In the genomic region with DNA sequence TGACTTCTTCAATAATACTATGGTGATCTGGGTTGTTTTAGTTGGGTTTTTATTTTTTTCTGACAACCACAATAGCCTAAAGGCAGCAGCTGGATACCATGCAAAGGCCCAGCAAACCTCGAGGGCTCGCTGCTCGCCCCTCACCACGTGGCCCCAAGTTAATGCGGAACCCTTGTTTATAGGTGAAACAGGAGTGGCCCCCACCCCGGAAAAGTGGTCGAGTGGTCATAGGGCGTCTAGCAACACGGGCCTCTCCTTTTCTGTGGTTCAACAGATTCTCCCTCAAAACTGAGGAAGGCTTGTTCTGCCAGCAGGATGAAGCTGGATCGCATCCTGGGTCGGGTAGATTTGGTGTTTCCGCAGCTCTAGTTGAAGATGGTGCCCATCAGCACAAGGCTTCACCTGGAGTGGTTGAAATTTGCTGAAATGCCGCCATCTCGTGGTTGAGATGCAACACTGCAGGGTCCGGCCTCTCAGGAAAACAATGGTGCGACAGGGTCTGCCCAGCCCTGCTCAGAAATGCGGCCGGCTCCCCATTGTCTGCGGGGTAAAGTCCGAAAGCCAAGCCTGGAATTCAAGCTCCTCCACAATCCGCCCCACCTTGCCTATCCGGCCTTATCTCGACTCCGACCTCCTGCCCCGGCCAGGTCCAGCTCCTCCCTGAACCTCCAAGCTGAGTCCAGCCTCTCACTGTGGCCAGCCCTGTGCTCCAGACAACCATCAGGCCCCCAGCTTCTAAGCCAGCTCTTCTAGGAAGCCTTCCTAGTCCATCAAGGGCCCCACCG, we compare ENCODE assay signal across 8 mouse cellular contexts. TPM values are rescaled to one million over a fixed set of nuclear protein-coding genes. Genes with fewer than 3 reads are reported as not detected.
DNase-seq lines count a peak whose midpoint lies in the region; ATAC-seq lines count a peak whose summit lies in the region.

No protein-coding gene starts in this region.

- H3K36me3 ChIP-seq in embryonic facial prominence, embryonic 13.5 days = no peaks in the 10 kb centered on the region
- H3K36me3 ChIP-seq in limb, embryonic 13.5 days = no peaks in the 10 kb centered on the region
- H3K36me3 ChIP-seq in midbrain, embryonic 16.5 days (ENCODE audit: control insufficient read depth, insufficient read depth, low read length) = no peaks in the 10 kb centered on the region

- peak; percentile 93 for DNase-seq in 3T3-L1 (ENCODE audit: low read depth, low spot score)
- peak; percentile 49 to 73 for DNase-seq in adrenal gland, postnatal 4 days (ENCODE audit: low spot score in 2 of 2)
- DNase-seq in heart, adult 9 months (ENCODE audit: low spot score in 2 of 2) = peak; percentile 74 to 83
- DNase-seq in kidney, adult 9 months = peak; percentile 84
- DNase-seq in spleen, postnatal 10 days (ENCODE audit: low spot score in 2 of 2) = peak; percentile 64 to 73

- H3K9me3 ChIP-seq in embryonic facial prominence, embryonic 13.5 days = no peaks in the 10 kb centered on the region
- H3K9me3 ChIP-seq in limb, embryonic 13.5 days = no peaks in the 10 kb centered on the region
- no peaks in the 10 kb centered on the region for H3K9me3 ChIP-seq in midbrain, embryonic 16.5 days (replicated peaks; ENCODE audit: control insufficient read depth, low read length, poor library complexity, severe bottlenecking)

- no peaks in the 10 kb centered on the region for H3K27me3 ChIP-seq in embryonic facial prominence, embryonic 13.5 days
- no peaks in the 10 kb centered on the region for H3K27me3 ChIP-seq in limb, embryonic 13.5 days
- no peaks in the 10 kb centered on the region for H3K27me3 ChIP-seq in midbrain, embryonic 16.5 days (ENCODE audit: control insufficient read depth, insufficient read depth, low read depth, low read length)

- ATAC-seq in embryonic facial prominence, embryonic 13.5 days (ENCODE audit: insufficient number of reproducible peaks, insufficient read depth, low FRiP score, low TSS enrichment, low read depth) = peak; percentile 80
- ATAC-seq in limb, embryonic 13.5 days (ENCODE audit: low FRiP score, low read depth) = peak; percentile 79
- peak; percentile 84 for ATAC-seq in midbrain, embryonic 16.5 days

- peak overlapping the region; percentile 60 for H3K4me2 ChIP-seq in embryonic facial prominence, embryonic 13.5 days
- peak overlapping the region; percentile 65 for H3K4me2 ChIP-seq in limb, embryonic 13.5 days (replicated peaks)
- H3K4me2 ChIP-seq in midbrain, embryonic 16.5 days (ENCODE audit: low read length) = peak overlapping the region; percentile 70

- H3K9ac ChIP-seq in embryonic facial prominence, embryonic 13.5 days = peak overlapping the region; percentile 70
- peak overlapping the region; percentile 63 for H3K9ac ChIP-seq in limb, embryonic 13.5 days
- H3K9ac ChIP-seq in midbrain, embryonic 16.5 days (ENCODE audit: low read depth, low read length) = peak overlapping the region; percentile 73

- H3K27ac ChIP-seq in embryonic facial prominence, embryonic 13.5 days = no peak overlapping the region
- no peak overlapping the region for H3K27ac ChIP-seq in limb, embryonic 13.5 days
- no peak overlapping the region for H3K27ac ChIP-seq in midbrain, embryonic 16.5 days (ENCODE audit: low read length)

- WGBS in embryonic facial prominence, embryonic 13.5 days = 17% methylated on average over 26 of the region's 26 CpGs
- 20% methylated on average over 26 of the region's 26 CpGs for WGBS in limb, embryonic 13.5 days
- WGBS in midbrain, embryonic 16.5 days = 22% methylated on average over 26 of the region's 26 CpGs

- H3K4me1 ChIP-seq in embryonic facial prominence, embryonic 13.5 days = peaks cover 8% of the 10 kb centered on the region
- peaks cover 7% of the 10 kb centered on the region for H3K4me1 ChIP-seq in limb, embryonic 13.5 days
- H3K4me1 ChIP-seq in midbrain, embryonic 16.5 days (ENCODE audit: control insufficient read depth, insufficient read depth, low read length) = peaks cover 3% of the 10 kb centered on the region

- H3K4me3 ChIP-seq in embryonic facial prominence, embryonic 13.5 days = peak overlapping the region; percentile 29
- H3K4me3 ChIP-seq in limb, embryonic 13.5 days = peak overlapping the region; percentile 38
- H3K4me3 ChIP-seq in midbrain, embryonic 16.5 days (ENCODE audit: low read depth, low read length) = peak overlapping the region; percentile 34

RNA-seq across cellular contexts. Expression of gene Tsen2, which starts 5.6 kb away (rescaled TPM):
- 10 to 100 TPM; 18.4 to 20.7 TPM for total RNA-seq in adrenal gland, postnatal 4 days (2021)
- polyA plus RNA-seq in embryonic facial prominence, embryonic 13.5 days (2015; fragmentation: Nextera tagmentation; extraction: Ambion mirVana) = 35.0 and 35.4 TPM in 2 replicates
- 30.4 and 31.0 TPM in 2 replicates for polyA plus RNA-seq in limb, embryonic 13.5 days (2015; fragmentation: Nextera tagmentation; extraction: Ambion mirVana)
- polyA plus RNA-seq in midbrain, embryonic 16.5 days (2015; fragmentation: Nextera tagmentation; extraction: Ambion mirVana) = 34.2 and 36.5 TPM in 2 replicates

RNA-seq across cellular contexts. Expression of gene Mkrn2os, which starts 53.5 kb away (rescaled TPM):
- total RNA-seq in adrenal gland, postnatal 4 days (2021) = 1 to 10 TPM in 1 of 2 experiments, under 1 TPM in 1; 0.45 to 1.2 TPM
- polyA plus RNA-seq in embryonic facial prominence, embryonic 13.5 days (2015; fragmentation: Nextera tagmentation; extraction: Ambion mirVana) = 0.18 and 1.3 TPM in 2 replicates
- 0.13 and 0.26 TPM in 2 replicates for polyA plus RNA-seq in limb, embryonic 13.5 days (2015; fragmentation: Nextera tagmentation; extraction: Ambion mirVana)
- polyA plus RNA-seq in midbrain, embryonic 16.5 days (2015; fragmentation: Nextera tagmentation; extraction: Ambion mirVana) = 0.46 and 0.48 TPM in 2 replicates
